Mouse (Mus musculus): ENCODE data around the gene Mnd1.

Mnd1 gene

GRCm38 (mm10) chr3:84155558-84156006 is at the start of gene Mnd1:
Mnd1 (minus strand) TSS chr3:84155786.
- peak; percentile 98 to 99 for DNase-seq

- DNase-seq, result no peak
These were observed 49.1 kb upstream of the Mnd1 start for GRCm38 (mm10) chr3:84204640-84205039.

DNA sequence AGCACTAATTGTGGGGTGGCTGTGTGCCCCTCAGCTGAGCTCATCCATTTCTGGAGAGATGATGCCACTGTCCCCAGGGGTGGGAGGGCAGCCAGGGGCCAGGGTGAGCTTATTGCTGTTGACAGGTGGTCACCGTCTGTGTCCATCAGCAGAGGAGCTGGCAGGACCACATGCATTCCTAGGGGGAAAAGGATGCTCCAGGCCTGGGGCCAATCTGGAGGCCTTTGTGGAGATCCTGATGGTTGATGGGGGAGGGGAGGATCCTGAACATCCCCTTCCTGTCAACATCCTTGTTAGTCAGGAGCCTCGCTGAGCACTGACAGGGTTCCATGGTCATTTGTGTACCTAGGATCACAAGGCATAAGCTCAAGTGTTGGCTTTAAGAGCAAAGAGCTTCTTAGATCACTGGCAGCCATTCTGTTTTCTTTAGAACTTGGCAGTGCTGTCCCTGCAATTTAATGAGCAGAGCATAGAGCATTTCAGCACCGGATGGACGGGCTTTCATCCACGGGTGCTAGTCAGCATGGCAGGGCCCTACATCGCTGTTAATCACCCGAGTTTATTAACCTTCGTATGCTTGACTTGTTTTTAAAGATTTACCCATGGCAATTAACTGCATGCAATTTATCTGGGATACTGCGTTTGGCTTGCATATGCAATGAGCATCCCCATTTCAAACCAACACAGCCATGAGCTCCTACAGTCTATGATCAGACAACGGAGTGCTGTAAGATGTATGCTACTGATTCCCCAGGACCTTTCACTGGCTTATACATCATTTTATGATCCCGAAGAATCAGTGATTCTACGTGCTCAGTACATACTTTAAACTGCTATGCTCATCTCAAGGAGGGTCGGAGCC is 45.2 kb upstream of the Mnd1 start:
- DNase-seq, result no peak

GRCm38 (mm10) chr3:84199516-84199915 is 43.9 kb upstream of the Mnd1 start:
- no peak for DNase-seq

DNA sequence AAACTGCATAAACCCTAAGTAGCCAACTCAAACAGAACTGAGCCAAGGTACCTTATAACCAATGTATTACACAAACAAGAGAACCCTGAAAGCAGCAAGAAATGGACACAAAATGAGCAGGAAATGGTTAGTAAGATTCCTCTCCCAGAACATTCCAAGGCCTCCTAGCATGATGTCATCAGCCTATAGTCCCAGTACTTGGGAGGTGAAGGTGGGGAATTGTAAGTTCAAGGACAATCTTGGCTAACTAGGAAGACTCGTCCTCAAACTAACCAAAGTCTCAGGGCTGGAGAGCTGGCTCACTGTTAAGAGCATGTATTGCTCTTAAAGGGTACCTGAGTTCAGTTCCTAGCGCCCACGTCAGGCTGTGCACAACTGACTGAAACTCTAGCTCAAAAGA is 42.6 kb upstream of the Mnd1 start:
- DNase-seq, result no peak

DNA sequence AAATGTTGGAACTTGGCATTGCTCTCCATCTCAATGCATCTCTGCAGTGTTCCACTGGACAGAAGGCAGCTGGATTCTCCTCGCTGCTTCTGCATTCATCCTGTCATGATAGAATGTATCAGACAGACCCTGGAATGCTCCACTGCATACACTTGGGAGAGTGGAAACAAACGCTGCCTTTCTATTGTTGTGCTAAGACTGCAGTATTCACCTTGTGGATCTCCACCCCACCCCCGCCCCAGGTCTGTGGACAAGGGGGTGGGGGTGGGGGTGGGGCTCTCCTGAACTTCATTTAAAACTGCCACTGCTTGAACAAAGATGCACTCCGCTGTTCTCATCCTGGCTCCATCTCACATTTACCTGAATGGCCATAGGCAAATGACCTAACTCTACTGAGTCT is 38.3 kb upstream of the Mnd1 start:
- no peak for DNase-seq

- peak; percentile 4 to 61 for DNase-seq
These were observed 35.7 kb upstream of the Mnd1 start for GRCm38 (mm10) chr3:84191141-84191881.

GRCm38 (mm10) chr3:84190513-84191061 is 35.0 kb upstream of the Mnd1 start:
- peak; percentile 7 to 37 for DNase-seq

- peak; percentile 36 to 67 for DNase-seq
These were observed 34.1 kb upstream of the Mnd1 start for GRCm38 (mm10) chr3:84189629-84190173.

DNA sequence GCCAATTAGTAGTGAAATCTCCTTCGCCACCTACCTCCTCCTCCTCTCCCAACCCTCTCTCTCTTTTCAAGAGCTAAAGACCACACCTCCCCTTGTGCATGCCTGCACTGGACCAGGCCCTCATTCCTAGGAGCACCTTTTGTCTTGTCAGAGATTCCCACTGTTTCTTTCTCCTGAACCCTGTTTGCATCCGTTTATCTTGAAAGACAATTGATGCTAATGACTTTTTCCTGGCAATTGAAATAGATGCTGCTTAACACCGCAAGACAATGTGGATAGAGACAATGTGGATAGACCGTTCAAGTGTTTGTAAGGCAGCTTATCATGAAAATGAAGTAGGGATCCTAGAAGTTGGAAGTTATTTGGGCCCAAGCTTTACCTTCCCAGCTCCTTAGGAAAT is 26.1 kb upstream of the Mnd1 start:
- no peak for DNase-seq

- no peak for DNase-seq
These were observed 25.5 kb upstream of the Mnd1 start for GRCm38 (mm10) chr3:84181102-84181501.

- DNase-seq, result no peak
These were observed 24.7 kb upstream of the Mnd1 start for GRCm38 (mm10) chr3:84180304-84180703.

DNA sequence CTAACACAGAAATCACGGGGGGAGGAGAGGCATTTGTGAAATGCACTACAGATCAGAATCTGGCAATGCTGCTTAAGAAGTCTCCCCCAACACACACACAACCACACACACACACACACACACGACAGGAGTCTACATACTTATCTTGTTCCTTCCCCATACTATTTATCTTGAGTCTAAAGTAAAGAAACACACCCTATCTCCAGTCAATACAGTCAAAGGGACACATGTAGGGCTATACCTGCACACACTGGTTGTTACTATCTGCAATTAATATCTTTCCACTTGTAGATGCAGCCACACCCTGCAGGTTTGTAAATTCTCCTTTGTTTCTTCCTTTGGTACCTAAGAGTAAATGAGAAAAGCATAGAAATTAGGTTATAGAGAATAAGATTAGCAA is 22.2 kb upstream of the Mnd1 start:
- no peak for DNase-seq

DNA sequence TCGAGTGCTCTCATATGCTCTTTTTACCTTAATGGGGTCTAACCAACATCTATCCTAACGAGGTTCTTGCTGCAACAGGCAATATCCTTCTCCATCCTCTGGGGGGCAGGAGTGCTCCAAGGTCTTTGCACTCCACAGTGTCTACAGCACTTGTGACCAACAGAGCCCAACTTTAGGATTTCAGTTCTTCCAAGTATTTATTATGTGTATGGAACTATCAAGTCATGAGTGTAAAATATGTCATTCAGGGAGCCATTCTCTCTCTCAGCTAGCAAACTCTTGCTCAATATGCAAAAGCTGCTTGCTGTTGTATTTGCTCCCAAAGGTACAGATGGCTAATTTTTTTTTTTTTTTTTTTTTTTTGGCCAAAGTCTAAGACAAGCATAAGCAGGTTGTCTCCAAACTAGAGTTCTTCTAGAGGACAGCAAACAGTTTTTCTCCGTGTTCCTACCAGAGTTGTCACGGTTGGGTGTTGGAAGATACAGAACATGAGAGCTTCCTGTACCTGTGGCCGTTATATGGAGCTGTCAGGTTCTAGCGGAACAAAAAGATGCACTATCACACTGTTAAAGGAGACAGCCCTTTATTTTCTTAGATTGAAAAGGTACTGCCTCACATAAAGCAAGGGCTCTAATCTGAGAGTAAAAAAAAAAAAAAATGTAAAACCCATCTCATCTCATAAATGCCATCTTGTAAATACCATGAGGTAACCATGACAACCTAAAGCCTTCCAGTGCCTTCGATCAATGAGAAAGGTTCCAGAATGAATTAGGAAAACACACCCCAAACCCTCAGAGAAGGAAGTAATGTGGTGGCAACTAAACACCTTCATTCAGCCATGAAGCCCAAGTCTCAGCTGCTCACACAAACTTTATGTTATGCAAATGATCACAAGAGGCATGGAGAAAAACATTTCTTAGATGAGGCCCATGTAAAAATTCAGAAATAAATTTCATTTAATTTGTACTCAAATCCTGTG is 20.0 kb upstream of the Mnd1 start:
- peak; percentile 82 to 85 for DNase-seq

DNA sequence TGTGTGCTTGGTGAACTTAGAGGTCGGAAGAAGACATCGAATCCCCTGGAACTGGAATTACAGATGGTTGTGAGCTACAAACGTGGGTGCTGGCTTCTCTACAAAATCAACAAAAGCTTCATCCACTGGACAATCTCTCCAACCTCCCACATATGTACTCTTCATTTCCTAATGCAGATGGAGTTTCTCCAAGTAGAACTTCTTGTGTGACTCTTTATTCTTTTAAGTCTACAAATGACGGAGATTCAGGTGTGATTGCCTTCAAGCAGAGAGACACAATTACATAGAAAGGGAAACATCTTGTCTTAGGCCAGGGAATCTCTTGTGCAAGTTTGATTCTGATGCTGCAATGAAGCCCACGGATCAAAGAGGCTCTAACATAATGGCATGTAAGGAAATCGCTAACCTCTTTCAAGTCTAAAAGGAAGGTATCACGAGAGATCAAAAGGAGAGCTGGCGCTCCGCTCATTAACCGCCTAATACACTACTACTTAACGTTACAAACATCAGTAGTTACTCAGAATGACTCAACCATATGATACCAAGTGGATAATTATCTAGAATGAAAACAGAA is 18.1 kb upstream of the Mnd1 start, which contains the start of gene Gm6525:
Gm6525 (plus strand) TSS at position 524 of the 574 bp plus-strand sequence.
- DNase-seq, result no peak

GRCm38 (mm10) chr3:84172406-84172805 is 16.8 kb upstream of the Mnd1 start:
- no peak for DNase-seq

DNA sequence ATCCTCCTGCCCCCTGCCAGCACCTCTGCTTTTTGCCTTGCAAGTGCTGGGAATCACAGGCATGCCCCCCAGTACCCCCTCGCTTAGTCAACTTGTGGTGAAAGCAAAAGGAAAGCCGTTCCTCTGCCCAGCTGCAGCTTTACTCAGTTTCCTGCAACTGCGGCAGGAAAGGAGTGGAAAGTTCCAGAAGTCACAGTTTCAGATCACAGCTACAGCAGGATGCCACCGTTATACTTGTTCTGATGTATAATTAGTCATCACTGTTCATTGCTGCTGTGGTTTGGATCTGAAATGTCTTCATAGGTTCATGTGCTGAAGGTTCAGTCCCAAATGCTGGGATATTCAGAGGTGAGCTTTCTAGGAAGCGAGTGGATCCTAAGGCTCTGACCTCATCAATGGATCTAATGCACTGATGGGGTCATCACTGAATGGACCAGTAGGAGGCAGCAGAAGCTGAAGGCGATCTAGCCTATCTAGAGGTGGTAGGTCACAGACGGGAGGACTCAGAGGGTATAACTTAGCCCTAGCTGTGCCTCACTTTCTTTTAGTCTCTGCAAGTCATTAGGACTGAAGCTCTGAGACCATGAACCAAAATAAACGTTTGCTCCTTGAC is 13.9 kb upstream of the Mnd1 start:
- no peak for DNase-seq

DNA sequence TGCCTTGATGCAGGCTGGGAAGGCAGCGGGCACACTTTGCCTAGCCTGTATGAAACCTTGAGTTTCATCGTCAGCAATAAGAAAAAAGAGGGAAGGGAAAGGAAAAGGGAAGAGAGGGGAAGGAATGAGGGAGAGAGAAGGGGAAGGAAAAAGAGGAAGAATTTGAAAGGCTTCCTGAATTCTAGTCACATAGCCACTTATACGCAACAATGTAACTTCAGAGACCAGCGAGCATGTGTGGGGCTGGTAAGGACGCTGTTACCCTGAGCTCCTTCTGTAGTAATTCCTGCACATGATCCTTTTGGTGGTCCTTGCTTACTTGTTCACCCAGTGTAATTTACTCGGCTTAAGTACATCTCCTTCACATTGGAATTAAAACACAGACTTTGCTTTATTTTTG is 13.4 kb upstream of the Mnd1 start:
- no peak for DNase-seq

GRCm38 (mm10) chr3:84166073-84166472 is 10.5 kb upstream of the Mnd1 start:
- DNase-seq, result no peak

DNA sequence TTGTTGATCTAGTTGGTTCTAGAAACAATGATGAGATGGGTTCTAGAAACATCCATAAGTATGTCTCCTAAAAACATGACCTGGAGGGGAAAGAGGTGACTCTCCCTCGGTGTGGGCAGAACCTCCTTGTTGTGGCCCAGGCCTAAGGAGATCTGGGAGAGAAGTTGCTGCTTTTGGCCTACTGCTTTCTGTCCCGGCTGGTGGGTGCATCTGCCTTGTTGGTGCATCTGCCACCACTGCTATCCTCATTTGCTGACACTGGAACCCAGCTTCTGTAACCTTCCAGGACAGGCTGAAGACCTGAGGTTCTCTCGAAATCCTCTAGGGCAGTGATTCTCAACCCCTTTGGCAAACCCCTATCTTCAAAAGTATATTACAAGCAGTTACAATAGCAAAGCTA is 9.8 kb upstream of the Mnd1 start:
- no peak for DNase-seq
